Mouse (Mus musculus): ENCODE data around the gene Rbfox1.

DNA sequence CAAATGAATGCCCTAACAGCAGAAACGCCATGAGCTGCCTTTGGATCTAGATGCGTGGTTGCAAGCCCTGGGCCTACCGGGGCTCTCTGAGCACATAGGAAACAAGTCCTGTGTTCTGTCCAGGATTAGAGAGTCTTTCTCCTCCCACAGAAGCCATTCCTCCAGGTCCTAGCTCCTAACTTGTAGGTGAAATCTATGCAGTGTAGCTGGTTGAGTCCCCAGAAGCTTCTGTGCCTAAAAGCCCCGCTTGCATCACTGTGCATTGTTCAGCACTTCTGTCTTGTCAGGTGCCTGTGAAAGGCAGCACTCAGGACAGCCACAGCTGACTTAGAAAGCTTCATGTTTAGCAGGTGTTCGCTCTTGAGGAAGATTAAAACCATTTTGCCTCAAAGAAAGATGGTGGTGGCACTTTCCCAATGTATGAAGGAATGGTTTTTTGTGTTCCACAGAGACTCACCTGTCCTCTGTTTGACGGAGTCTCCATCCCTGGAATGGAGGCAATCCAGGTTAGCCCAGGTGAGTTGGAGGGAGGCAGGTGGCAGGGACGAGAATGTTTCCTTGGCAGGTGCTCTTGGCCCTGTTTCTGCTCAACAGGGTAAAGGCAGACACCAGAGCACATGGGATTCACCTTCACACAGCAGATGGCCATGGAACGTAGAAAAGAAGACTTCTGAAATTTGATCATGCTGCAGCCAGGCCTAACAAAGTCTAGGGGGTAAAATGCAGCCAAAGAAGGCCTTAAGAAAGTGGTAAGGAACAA, 1213.0 kb downstream of the Rbfox1 start:
- TF ChIP-seq CTCF (IDR thresholded peaks at IDR 0.05; ENCODE audit: low read depth) (no peak), EP300 (optimal IDR thresholded peaks at IDR 0.05) (no peak)
